Comparison of ENCODE assay signal across 8 mouse cellular contexts in the genomic region with DNA sequence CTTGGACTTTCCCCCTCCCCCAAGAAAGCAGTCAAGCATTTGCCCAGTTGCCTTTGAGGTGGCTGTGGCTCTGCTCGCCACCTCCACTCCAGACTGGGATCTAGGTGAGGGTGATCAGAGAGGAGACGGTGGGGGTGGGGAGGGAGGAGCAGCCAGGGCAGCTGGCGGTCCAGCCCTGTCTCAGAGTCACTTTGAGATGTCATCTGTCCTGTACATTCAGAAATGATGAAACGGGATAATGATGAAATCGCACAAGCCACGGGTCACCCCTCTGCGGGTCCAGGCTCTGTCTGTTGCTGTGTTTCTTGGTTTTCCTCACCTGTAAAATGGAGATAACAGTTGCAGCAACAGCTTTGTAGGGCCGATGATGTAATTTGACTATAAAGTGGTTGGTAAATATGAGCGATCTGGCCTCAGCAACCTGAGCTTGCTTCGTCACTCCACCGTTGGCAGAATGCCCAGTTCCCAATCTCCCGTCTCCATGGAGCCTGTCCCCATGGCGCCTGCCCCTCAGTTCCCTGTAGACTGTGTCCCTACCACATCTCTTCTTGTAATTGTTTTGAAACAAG. TPM values are rescaled to one million over a fixed set of nuclear protein-coding genes. Genes with fewer than 3 reads are reported as not detected.
DNase-seq lines count a peak whose midpoint lies in the region; ATAC-seq lines count a peak whose summit lies in the region.

No protein-coding gene starts in this region.

- ATAC-seq in frontal cortex, adult (ENCODE audit: low TSS enrichment): peak; percentile 25
- peak; percentile 89 for ATAC-seq in intestine, embryonic 16.5 days
- ATAC-seq in limb, embryonic 11.5 days (ENCODE audit: insufficient number of reproducible peaks, low FRiP score, low TSS enrichment, low read depth): peak; percentile 38; the same call in 1 of the 2 replicates
- peak; percentile 29; the same call in 1 of the 2 replicates for ATAC-seq in midbrain, embryonic 12.5 days (ENCODE audit: low FRiP score, low read depth)

- no peaks in the 10 kb centered on the region for H3K36me3 ChIP-seq in intestine, embryonic 16.5 days (ENCODE audit: control insufficient read depth, insufficient read depth, low read length)
- H3K36me3 ChIP-seq in limb, embryonic 11.5 days (ENCODE audit: control insufficient read depth, insufficient read depth, low read length): no peaks in the 10 kb centered on the region
- H3K36me3 ChIP-seq in midbrain, embryonic 12.5 days: no peaks in the 10 kb centered on the region

- H3K4me1 ChIP-seq in intestine, embryonic 16.5 days (ENCODE audit: control insufficient read depth, insufficient read depth, low read length): peaks cover 23% of the 10 kb centered on the region
- H3K4me1 ChIP-seq in limb, embryonic 11.5 days (ENCODE audit: control insufficient read depth, insufficient read depth, low read length): peaks cover 13% of the 10 kb centered on the region
- H3K4me1 ChIP-seq in midbrain, embryonic 12.5 days: peaks cover 23% of the 10 kb centered on the region

- 33% methylated on average over 13 of the region's 13 CpGs for WGBS in intestine, embryonic 16.5 days
- 53% methylated on average over 13 of the region's 13 CpGs for WGBS in limb, embryonic 11.5 days
- WGBS in midbrain, embryonic 12.5 days: 56% methylated on average over 13 of the region's 13 CpGs

- H3K27ac ChIP-seq in intestine, embryonic 16.5 days (ENCODE audit: low read length): peak overlapping the region; percentile 66
- H3K27ac ChIP-seq in limb, embryonic 11.5 days (replicated peaks; ENCODE audit: low read depth, low read length): no peak overlapping the region
- peak overlapping the region; percentile 35; the same call in 1 of the 2 replicates for H3K27ac ChIP-seq in midbrain, embryonic 12.5 days (replicated peaks)

- DNase-seq in frontal cortex, postnatal 25 days (ENCODE audit: low spot score in 2 of 2): no peak
- peak; percentile 65 to 78 for DNase-seq in cerebellum, postnatal 25 days
- peak; percentile 32 to 66 for DNase-seq in gastrocnemius, postnatal 4 days (ENCODE audit: low spot score in 2 of 2)
- DNase-seq in limb, embryonic 11.5 days (ENCODE audit: low spot score): peak; percentile 61
- DNase-seq in spleen, postnatal 4 days (ENCODE audit: low spot score in 2 of 2): peak; percentile 85 to 93

- H3K4me2 ChIP-seq in intestine, embryonic 16.5 days (ENCODE audit: low read depth, low read length): peak overlapping the region; percentile 73
- peak overlapping the region; percentile 33 for H3K4me2 ChIP-seq in limb, embryonic 11.5 days (ENCODE audit: low read depth, severe bottlenecking)
- H3K4me2 ChIP-seq in midbrain, embryonic 12.5 days (replicated peaks): peak overlapping the region; percentile 42

- H3K27me3 ChIP-seq in intestine, embryonic 16.5 days (replicated peaks; ENCODE audit: control insufficient read depth, insufficient read depth, low read length): no peaks in the 10 kb centered on the region
- H3K27me3 ChIP-seq in limb, embryonic 11.5 days (ENCODE audit: control insufficient read depth, insufficient read depth, low read length): no peaks in the 10 kb centered on the region
- H3K27me3 ChIP-seq in midbrain, embryonic 12.5 days: peaks cover 6% of the 10 kb centered on the region

- no peaks in the 10 kb centered on the region for H3K9me3 ChIP-seq in intestine, embryonic 16.5 days (ENCODE audit: control insufficient read depth, low read length)
- H3K9me3 ChIP-seq in limb, embryonic 11.5 days (ENCODE audit: control insufficient read depth, low read length): no peaks in the 10 kb centered on the region
- H3K9me3 ChIP-seq in midbrain, embryonic 12.5 days: no peaks in the 10 kb centered on the region

- H3K9ac ChIP-seq in intestine, embryonic 16.5 days (ENCODE audit: low read depth, low read length): peak overlapping the region; percentile 64
- H3K9ac ChIP-seq in limb, embryonic 11.5 days (ENCODE audit: low read length): peak overlapping the region; percentile 28; the same call in 1 of the 2 replicates
- H3K9ac ChIP-seq in midbrain, embryonic 12.5 days (replicated peaks): 0 out of 2 replicates have a peak overlapping the region, but pooled peaks have one; percentile 28

- H3K4me3 ChIP-seq in intestine, embryonic 16.5 days (ENCODE audit: low read length): peak overlapping the region; percentile 36
- no peak overlapping the region for H3K4me3 ChIP-seq in limb, embryonic 11.5 days (ENCODE audit: low read depth, low read length)
- no peak overlapping the region for H3K4me3 ChIP-seq in midbrain, embryonic 12.5 days

RNA-seq across cellular contexts. Expression of gene Ddit4, which starts 8.1 kb away (rescaled TPM):
- total RNA-seq in gastrocnemius, postnatal 4 days (2021): 10 to 100 TPM; 18.6 to 18.7 TPM
- 28.6 and 33.1 TPM in 2 replicates for polyA plus RNA-seq in intestine, embryonic 16.5 days (2015; fragmentation: Nextera tagmentation; extraction: Ambion mirVana)
- 6.8 and 10.2 TPM in 2 replicates for polyA plus RNA-seq in limb, embryonic 11.5 days (2014; fragmentation: Nextera tagmentation; extraction: Ambion mirVana)
- 47.6 and 51.6 TPM in 2 replicates for polyA plus RNA-seq in midbrain, embryonic 12.5 days (2016; fragmentation: Nextera tagmentation; extraction: Ambion mirVana)

RNA-seq across cellular contexts. Expression of gene Ascc1, which starts 59.1 kb away (rescaled TPM):
- 10 to 100 TPM; 13.9 to 16.0 TPM for total RNA-seq in gastrocnemius, postnatal 4 days (2021)
- 47.2 and 47.3 TPM in 2 replicates for polyA plus RNA-seq in intestine, embryonic 16.5 days (2015; fragmentation: Nextera tagmentation; extraction: Ambion mirVana)
- polyA plus RNA-seq in limb, embryonic 11.5 days (2014; fragmentation: Nextera tagmentation; extraction: Ambion mirVana): 45.2 and 46.7 TPM in 2 replicates
- polyA plus RNA-seq in midbrain, embryonic 12.5 days (2016; fragmentation: Nextera tagmentation; extraction: Ambion mirVana): 37.4 and 39.6 TPM in 2 replicates

RNA-seq across cellular contexts. Expression of gene Anapc16, which starts 59.4 kb away (rescaled TPM):
- total RNA-seq in gastrocnemius, postnatal 4 days (2021): 10 to 100 TPM; 49.9 to 51.4 TPM
- polyA plus RNA-seq in intestine, embryonic 16.5 days (2015; fragmentation: Nextera tagmentation; extraction: Ambion mirVana): 94.0 and 97.8 TPM in 2 replicates
- polyA plus RNA-seq in limb, embryonic 11.5 days (2014; fragmentation: Nextera tagmentation; extraction: Ambion mirVana): 111 and 112 TPM in 2 replicates
- polyA plus RNA-seq in midbrain, embryonic 12.5 days (2016; fragmentation: Nextera tagmentation; extraction: Ambion mirVana): 110 and 115 TPM in 2 replicates

Comparison
In these comparisons a context has a peak if more than half of its experiments do, and no peak if none do; other contexts are left out.
1. ATAC-seq: peak in every context shown above with its lines; median percentile 89 in intestine, embryonic 16.5 days; 38 in limb, embryonic 11.5 days; 29 in midbrain, embryonic 12.5 days; 25 in frontal cortex, adult.
2. DNase-seq: peak in cerebellum, postnatal 25 days (2 of 2), gastrocnemius, postnatal 4 days (2 of 2), limb, embryonic 11.5 days (single experiment) and spleen, postnatal 4 days (2 of 2); none in frontal cortex, postnatal 25 days (0 of 2).
3. Peak in every context shown above with its lines, with median percentiles within 50 percentile points of each other: H3K4me2 ChIP-seq and H3K9ac ChIP-seq.